Mouse (Mus musculus): Measurements from ENCODE around the gene Gda.

Gda gene

DNA sequence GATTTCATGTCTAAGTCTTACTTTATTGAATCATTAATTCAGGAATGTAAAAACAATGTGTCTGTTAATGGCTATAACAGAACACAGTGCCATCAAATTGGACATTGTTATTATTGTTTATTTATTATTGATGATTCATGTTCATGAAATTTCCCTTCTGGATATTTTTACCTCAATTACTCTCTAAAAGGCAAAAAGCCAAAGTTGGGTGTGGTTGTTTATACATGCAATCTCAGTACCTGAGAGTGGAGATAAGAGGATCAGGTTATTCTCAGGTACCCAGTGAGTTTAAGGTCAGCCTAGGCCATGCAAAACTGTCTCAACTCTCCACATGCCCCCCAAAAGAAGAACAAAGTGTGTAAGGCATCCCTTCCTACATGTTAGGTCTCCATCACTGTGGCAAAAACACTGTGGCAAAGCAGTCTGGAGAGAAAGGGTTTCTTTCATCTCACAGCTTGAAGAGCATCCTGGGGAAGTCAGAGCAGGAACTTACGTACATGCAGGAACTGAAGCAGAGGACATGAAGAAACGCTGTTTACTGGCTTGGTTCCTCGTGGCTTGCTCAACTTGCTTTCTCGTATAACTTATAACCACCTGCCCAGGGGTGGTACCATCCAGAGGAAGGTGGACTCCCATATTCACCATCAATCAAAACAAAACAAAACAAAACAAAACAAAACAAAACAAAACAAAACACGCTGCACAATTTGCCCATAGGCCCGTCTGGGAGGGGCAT lies 89.6 kb downstream of the Gda start:
- in situ Hi-C loops (cut with MboI; ENCODE audit: unreplicated experiment in 2 of 2) = loop anchor here (5.0 to 25.0 kb wide), 4 partner anchors 69 to 1754 kb away; partner anchors contain the start of gene Klf9 (in 2 of the 2)

- in situ Hi-C loops (cut with MboI; ENCODE audit: unreplicated experiment in 2 of 2) = loop anchor here (5.0 to 25.0 kb wide), 4 partner anchors 71 to 1756 kb away; partner anchors contain the start of gene Klf9 (in 2 of the 2)
Observed at GRCm38 (mm10) chr19:21381696-21382095, 91.5 kb downstream of the Gda start.

- in situ Hi-C loops (cut with MboI; ENCODE audit: unreplicated experiment in 2 of 2) = loop anchor here (5.0 to 25.0 kb wide), 5 partner anchors 96 to 1758 kb away; partner anchors contain the start of genes Klf9 (in 2 of the 2) and Gda (in 1 of the 2)
Observed at GRCm38 (mm10) chr19:21379195-21379594, 94.0 kb downstream of the Gda start.

GRCm38 (mm10) chr19:21376445-21377218 lies 96.6 kb downstream of the Gda start:
- in situ Hi-C loops (cut with MboI; ENCODE audit: unreplicated experiment in 2 of 2) = loop anchor here (5.0 to 25.0 kb wide), 5 partner anchors 98 to 1761 kb away; partner anchors contain the start of genes Klf9 (in 2 of the 2) and Gda (in 1 of the 2)

GRCm38 (mm10) chr19:21373073-21373755 lies 100.0 kb downstream of the Gda start:
- in situ Hi-C loops (cut with MboI; ENCODE audit: unreplicated experiment in 2 of 2) = loop anchor here (5.0 to 10.0 kb wide), 10 partner anchors 99 to 1021 kb away; partner anchors contain the start of gene Gda (in 2 of the 2)

GRCm38 (mm10) chr19:21372395-21373072 lies 100.7 kb downstream of the Gda start:
- in situ Hi-C loops (cut with MboI; ENCODE audit: unreplicated experiment in 2 of 2) = loop anchor here (5.0 to 10.0 kb wide), 10 partner anchors 100 to 1020 kb away; partner anchors contain the start of gene Gda (in 2 of the 2)

GRCm38 (mm10) chr19:21371337-21371736 lies 101.9 kb downstream of the Gda start:
- in situ Hi-C loops (cut with MboI; ENCODE audit: unreplicated experiment in 2 of 2) = loop anchor here (5.0 to 10.0 kb wide), 10 partner anchors 101 to 1019 kb away; partner anchors contain the start of gene Gda (in 2 of the 2)

DNA sequence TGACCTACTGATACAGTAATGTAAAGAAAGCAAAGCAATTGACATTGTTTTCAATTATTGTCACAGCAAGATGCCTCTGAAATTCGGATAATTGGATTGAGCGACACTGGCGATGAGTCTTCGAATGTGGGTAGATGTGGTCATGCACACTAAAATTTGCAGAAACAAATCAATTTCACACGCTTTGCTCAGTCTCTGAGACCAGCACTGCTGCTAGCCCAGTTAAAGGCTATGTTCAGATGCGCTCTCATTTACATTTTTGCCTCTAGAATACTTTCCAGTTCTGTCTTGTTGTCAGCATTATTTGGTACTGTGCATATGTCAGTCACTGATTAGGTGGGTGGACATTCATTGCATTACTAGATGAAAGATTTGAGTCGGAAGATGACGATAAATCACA lies 102.5 kb downstream of the Gda start:
- in situ Hi-C loops (cut with MboI; ENCODE audit: unreplicated experiment in 2 of 2) = loop anchor here (5.0 to 10.0 kb wide), 10 partner anchors 102 to 1018 kb away; partner anchors contain the start of gene Gda (in 2 of the 2)

GRCm38 (mm10) chr19:21369175-21369574 lies 104.1 kb downstream of the Gda start:
- in situ Hi-C loops (cut with MboI; ENCODE audit: unreplicated experiment in 2 of 2) = no loop called here

GRCm38 (mm10) chr19:21368595-21368994 lies 104.7 kb downstream of the Gda start:
- in situ Hi-C loops (cut with MboI; ENCODE audit: unreplicated experiment in 2 of 2) = no loop called here

- in situ Hi-C loops (cut with MboI; ENCODE audit: unreplicated experiment in 2 of 2) = no loop called here
Observed at GRCm38 (mm10) chr19:21357792-21358191, 115.5 kb downstream of the Gda start.

DNA sequence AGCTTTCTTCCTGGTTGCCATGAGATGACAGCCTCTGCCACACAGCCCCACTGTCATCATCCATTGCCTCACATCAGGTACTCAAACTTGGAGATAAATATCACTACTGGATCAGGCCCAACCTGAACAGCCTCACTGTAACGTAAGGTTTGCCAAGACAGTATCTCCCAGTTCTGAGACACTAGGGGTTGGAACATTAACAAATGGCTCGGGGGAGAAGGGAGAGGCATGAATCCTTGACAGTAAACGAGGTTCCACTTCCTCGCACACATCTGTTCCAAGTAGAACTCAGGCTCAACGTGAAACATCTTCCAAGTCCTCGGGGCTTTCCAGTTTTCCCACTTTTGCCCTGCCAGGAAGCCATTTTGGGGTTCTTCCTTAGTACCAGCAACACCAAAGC lies 123.6 kb downstream of the Gda start:
- in situ Hi-C loops (cut with MboI; ENCODE audit: unreplicated experiment in 2 of 2) = no loop called here

DNA sequence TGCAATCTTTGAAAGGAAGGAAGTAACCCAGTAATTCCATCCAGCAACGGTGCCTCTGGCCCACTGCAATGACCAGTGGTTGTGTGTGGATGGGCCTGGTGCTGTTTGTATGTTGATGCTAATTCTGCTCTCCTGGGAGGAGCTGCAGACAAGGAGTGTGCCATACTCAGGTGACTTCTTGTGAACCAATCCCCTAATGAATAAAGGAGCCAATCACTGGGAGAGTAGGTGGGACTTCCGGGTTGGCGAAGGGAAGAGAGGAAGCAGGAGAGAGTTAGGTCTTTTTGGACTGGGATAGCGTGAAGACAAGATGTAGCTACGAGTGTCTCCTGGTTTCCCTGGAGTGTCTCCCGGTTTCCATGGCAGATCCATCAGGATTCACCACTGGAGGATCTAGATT lies 126.6 kb downstream of the Gda start:
- in situ Hi-C loops (cut with MboI; ENCODE audit: unreplicated experiment in 2 of 2) = no loop called here
